Mouse (Mus musculus): ENCODE results near the gene Ccdc85c. TPM values are rescaled to one million over a fixed set of nuclear protein-coding genes. Genes with fewer than 3 reads are reported as not detected.

The Ccdc85c gene
- polyA plus RNA-seq, 1 experiment from 2014 or later: 7.7 TPM

DNA sequence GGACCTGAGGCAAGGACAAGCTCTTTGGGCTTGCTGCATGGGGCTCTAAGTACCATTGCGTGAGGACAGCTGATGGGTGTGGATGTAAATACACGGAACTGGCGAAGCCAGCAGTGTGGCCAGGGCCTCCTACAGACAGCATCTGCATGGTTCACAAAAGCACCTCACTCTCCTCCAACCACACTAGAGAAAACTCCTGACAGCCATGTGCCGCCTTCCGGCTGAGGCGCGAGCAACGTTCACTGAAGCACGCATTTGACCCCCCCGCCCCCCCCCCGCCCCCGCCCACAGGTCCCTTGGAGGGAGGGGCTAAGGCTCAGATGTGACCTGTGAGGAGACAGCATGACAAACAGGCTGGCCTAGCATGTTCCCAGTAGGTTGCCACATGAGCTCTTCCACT lies 70.2 kb downstream of the Ccdc85c start:
- peaks cover 11% of the 10 kb centered on the region for H3K4me1 ChIP-seq
- H3K9me3 ChIP-seq (replicated peaks): no peaks in the 10 kb centered on the region
- H3K4me2 ChIP-seq: no peak overlapping the region
- peaks cover 64% of the 10 kb centered on the region for H3K36me3 ChIP-seq
- H3K27me3 ChIP-seq: no peaks in the 10 kb centered on the region; the same call in 1 of the 2 replicates
- H3K9ac ChIP-seq: no peak overlapping the region
- 59% methylated on average over 12 of the region's 12 CpGs for WGBS
- H3K4me3 ChIP-seq (replicated peaks): no peak overlapping the region
- no peak for ATAC-seq (replicated peaks; ENCODE audit: low FRiP score)
- H3K27ac ChIP-seq: no peak overlapping the region

DNA sequence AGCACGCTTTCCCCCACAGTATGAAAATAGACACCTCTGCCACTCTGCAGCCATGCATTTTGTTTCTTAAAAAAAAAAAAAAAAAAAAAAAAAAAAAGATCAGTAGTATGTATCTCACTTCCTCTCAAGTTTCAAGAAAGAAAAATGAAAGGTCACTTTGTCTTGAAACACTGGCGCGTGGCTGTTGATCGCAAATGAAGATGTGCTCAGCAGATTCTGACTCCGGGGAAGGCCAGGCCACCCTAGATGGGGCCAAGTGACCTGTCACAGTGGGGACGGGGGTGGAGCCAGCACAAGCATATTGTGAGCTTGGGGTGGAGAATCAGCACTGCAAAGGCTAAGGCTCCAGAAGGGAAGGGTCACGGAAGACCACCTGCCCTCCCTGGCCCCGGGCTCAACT lies 71.3 kb downstream of the Ccdc85c start:
- Histone ChIP-seq H3K4me3 (replicated peaks) (no peak overlapping the region), H3K27ac (no peak overlapping the region), H3K9me3 (replicated peaks) (no peaks in the 10 kb centered on the region), H3K4me2 (no peak overlapping the region), H3K36me3 (peaks cover 75% of the 10 kb centered on the region), H3K27me3 (no peaks in the 10 kb centered on the region), H3K4me1 (peaks cover 2% of the 10 kb centered on the region), H3K9ac (no peak overlapping the region)
- ATAC-seq (replicated peaks; ENCODE audit: low FRiP score): no peak
- WGBS: 73% methylated on average over 8 of the region's 8 CpGs

DNA sequence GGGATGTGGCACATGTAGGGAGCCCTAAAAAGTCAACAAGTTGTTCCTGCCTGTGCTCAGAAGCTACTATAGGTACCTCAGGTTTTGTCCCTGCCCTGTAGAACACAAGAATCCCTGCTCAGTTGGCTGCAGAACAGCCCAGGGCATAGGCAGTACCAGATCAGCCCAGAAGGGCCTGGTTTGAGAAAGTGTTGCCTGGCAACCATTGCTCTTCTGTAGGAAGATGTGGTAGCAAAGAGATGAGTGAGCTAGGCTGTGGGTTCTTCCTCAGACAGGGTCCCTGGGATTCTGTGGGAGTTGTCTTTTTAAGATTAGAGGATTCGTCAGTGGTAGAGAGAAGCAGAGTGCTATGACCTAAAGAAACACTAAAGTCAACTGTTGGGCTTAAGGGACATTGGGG lies 75.1 kb downstream of the Ccdc85c start:
- Histone ChIP-seq H3K27ac (no peak overlapping the region), H3K4me2 (no peak overlapping the region), H3K9ac (no peak overlapping the region), H3K36me3 (peaks cover 98% of the 10 kb centered on the region), H3K27me3 (no peaks in the 10 kb centered on the region), H3K4me1 (no peaks in the 10 kb centered on the region), H3K4me3 (replicated peaks) (no peak overlapping the region), H3K9me3 (replicated peaks) (no peaks in the 10 kb centered on the region)
- 81% methylated on average over 1 of the region's 1 CpGs for WGBS
- no peak for ATAC-seq (replicated peaks; ENCODE audit: low FRiP score)

DNA sequence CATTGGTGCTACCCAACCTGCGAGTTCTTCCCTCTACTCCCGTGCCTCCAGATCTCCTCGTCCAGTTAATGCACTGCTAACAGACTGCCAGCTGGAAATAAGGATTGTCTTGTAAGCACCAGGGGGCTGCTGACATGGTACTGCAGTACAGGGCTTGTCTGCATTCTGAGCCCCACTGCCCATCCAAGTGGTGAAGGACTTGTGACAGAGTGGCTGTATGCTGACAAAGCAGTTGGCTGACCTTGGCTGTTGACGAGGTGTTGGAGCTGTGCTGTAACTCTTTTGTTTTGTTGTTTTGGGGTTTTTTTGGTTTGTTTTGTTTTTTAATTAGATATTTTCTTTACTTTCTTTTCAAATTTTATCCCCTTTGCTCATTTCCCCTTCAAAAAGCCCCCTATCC lies 76.8 kb downstream of the Ccdc85c start:
- Histone ChIP-seq H3K27me3 (no peaks in the 10 kb centered on the region), H3K4me2 (no peak overlapping the region), H3K9me3 (replicated peaks) (no peaks in the 10 kb centered on the region), H3K27ac (no peak overlapping the region), H3K9ac (no peak overlapping the region), H3K36me3 (peaks cover 99% of the 10 kb centered on the region), H3K4me1 (no peaks in the 10 kb centered on the region), H3K4me3 (replicated peaks) (no peak overlapping the region)
- ATAC-seq (replicated peaks; ENCODE audit: low FRiP score): no peak
- WGBS: 87% methylated on average over 4 of the region's 4 CpGs

DNA sequence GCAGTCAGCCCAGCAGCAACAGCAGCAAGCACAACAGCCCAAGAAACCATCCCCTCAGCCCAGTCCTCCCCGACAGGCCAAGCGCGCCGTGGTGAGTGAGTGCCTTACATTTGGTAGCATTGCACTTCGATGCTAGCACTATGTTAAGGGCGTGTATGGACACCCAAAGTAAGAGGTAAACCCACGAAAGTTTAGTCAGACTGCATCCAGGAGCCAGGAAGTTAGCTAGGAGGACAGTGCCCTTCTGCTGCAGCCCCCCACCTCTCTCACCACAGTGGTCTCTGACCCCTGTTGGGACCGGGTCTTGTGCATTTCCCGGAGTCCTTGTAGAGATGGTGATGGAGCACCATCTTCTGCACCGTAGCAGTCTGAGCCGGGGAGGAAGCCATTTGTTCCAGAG lies 79.5 kb downstream of the Ccdc85c start:
- H3K27me3 ChIP-seq: no peaks in the 10 kb centered on the region
- no peaks in the 10 kb centered on the region for H3K9me3 ChIP-seq (replicated peaks)
- no peak overlapping the region for H3K4me2 ChIP-seq
- H3K9ac ChIP-seq: no peak overlapping the region
- H3K27ac ChIP-seq: no peak overlapping the region
- H3K36me3 ChIP-seq: peaks cover 99% of the 10 kb centered on the region
- 95% methylated on average over 11 of the region's 11 CpGs for WGBS
- ATAC-seq (replicated peaks; ENCODE audit: low FRiP score): no peak
- H3K4me3 ChIP-seq (replicated peaks): no peak overlapping the region
- no peaks in the 10 kb centered on the region for H3K4me1 ChIP-seq

DNA sequence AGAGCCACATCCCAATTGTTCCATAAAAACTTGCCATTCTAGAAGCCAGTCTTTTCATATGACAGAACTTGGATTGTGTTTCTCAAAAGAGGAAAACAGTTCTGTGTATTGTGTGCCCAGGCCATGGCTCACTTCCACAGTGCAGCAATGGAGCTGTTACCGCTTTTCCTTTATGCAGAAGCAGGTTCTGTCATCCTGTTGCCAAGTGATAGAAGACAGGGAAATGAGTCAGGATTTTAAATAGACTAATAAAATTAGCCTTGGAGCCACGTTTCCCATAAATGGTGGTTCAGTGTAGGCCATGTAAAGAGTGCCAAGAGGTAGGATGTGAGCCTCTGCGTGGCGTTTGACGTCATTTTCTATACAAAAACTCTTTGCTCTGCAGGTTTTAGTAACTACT lies 81.3 kb downstream of the Ccdc85c start:
- ATAC-seq (replicated peaks; ENCODE audit: low FRiP score): no peak
- Histone ChIP-seq H3K4me2 (no peak overlapping the region), H3K4me1 (no peaks in the 10 kb centered on the region), H3K9me3 (replicated peaks) (no peaks in the 10 kb centered on the region), H3K27ac (no peak overlapping the region), H3K9ac (no peak overlapping the region), H3K27me3 (no peaks in the 10 kb centered on the region), H3K4me3 (replicated peaks) (no peak overlapping the region), H3K36me3 (peaks cover 98% of the 10 kb centered on the region)
- WGBS: 92% methylated on average over 5 of the region's 5 CpGs

DNA sequence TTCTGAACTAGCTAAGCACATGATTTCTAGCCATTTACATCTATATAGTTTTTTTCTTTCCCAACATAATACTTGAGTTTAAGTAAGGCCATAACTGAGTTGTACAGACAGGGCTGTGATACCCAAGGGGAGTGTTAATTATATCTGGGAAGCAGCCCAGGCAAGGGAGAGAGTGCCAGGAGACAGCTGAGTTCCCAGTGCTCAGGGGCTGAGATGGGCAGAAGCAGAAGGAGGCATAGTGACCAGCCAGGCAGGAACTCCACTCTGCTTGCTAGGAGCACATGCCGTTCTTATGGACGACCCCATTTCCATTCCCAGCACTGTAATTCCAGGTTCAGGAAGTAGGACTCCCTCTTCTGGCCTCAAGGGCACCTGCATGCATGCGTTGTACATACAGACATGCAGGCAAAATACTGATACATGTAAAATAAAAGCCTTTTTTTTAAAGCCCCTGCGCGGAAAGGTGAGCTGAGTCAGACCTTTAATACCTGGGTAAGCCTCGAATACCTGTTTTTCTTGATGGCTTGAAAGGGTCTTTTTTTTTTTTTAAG lies 87.6 kb downstream of the Ccdc85c start:
- Histone ChIP-seq H3K27me3 (no peaks in the 10 kb centered on the region), H3K4me1 (no peaks in the 10 kb centered on the region), H3K4me3 (replicated peaks) (no peak overlapping the region), H3K4me2 (no peak overlapping the region), H3K27ac (no peak overlapping the region), H3K9ac (no peak overlapping the region), H3K9me3 (replicated peaks) (no peaks in the 10 kb centered on the region), H3K36me3 (peaks cover 95% of the 10 kb centered on the region)
- no peak for ATAC-seq (replicated peaks; ENCODE audit: low FRiP score)
- WGBS: 86% methylated on average over 6 of the region's 6 CpGs

DNA sequence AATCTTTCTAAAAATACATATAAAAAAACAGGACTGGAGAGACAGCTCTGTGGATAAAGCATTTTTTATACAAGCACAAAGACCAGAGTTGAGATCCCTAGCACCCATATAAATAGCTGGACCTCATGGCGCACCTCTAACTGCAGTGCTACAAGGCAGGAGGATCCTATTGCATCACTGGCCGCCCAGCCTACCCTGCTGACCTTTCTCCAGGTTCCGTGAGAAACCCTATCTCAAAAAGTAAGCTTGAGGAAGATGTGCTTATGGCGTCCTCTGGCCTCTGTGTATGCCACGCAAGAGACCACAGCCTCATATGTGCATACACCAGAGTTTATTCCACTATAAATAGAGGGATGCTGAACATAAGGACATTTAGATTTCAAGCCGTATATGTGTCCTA lies 93.5 kb downstream of the Ccdc85c start:
- no peak overlapping the region for H3K27ac ChIP-seq
- no peak overlapping the region for H3K9ac ChIP-seq
- H3K27me3 ChIP-seq: no peaks in the 10 kb centered on the region
- peaks cover 20% of the 10 kb centered on the region for H3K4me1 ChIP-seq
- WGBS: 88% methylated on average over 6 of the region's 6 CpGs
- H3K4me3 ChIP-seq (replicated peaks): no peak overlapping the region
- peaks cover 48% of the 10 kb centered on the region for H3K36me3 ChIP-seq
- H3K9me3 ChIP-seq (replicated peaks): no peaks in the 10 kb centered on the region
- ATAC-seq (replicated peaks; ENCODE audit: low FRiP score): no peak
- no peak overlapping the region for H3K4me2 ChIP-seq

DNA sequence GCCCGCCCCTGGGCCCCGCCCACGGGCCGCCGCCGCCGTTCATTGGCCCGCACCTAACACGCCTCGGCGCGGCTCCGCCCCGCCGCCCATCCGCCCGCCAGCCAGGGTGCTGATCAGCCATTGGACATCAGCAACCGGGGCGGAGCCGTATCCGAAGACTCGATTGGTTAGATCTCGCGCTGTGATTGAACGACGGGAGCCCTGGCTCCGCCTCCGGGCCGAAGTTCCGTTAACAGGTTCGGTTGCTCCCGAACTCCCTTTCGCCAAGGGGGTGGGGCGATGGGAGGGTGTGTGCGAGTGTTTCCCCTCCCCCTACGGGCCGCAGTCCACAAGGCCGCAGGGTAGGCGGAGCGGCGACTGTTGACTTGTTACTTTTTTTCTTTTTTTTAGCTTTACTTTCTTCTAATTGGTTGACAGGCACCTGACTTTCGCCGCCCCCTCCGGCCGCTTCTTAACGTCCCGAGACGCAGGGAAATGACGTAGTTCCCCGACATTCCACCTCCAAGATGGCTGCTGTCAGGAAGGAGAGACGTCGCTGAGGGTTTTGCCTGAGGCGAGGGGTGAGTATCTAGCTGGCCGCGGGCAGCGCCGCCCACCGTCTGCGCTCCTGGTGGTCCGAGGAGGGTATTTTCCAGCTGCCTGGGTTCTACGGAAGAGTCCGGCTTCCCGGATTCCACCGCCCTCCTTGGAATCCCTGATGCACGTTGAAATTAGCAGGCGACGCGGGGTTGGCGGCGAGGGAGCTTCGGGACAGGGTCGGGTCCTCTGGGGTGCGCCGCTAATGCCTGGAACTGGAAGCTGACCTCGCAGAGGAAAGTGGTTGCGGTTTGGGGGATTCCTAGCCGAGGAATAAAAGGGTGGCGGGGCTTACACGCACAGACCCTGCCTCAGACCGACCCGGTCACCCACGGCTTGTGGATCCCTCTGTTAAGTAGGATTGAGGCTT lies 95.6 kb downstream of the Ccdc85c start, which contains the start of gene Ccnk:
Ccnk (plus strand) TSS at position 259 of the 946 bp plus-strand sequence.
- Histone ChIP-seq H3K4me2 (peak within 1 kb of the TSS; percentile 87), H3K27ac (peak within 1 kb of the TSS; percentile 91), H3K9ac (peak within 1 kb of the TSS; percentile 98), H3K9me3 (replicated peaks) (no peaks in the 10 kb centered on the region), H3K4me1 (peaks cover 30% of the 10 kb centered on the region), H3K36me3 (peaks cover 29% of the 10 kb centered on the region), H3K4me3 (replicated peaks) (peak within 1 kb of the TSS; percentile 100), H3K27me3 (no peaks in the 10 kb centered on the region)
- WGBS: under 1% methylated on average over 80 of the region's 82 CpGs
- ATAC-seq (replicated peaks; ENCODE audit: low FRiP score): peak; percentile 98

DNA sequence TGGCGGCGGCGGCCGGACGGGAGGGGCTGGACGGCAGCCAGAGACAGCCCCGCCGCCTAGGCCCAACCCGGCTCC lies 96.1 kb downstream of the Ccdc85c start, which contains the start of gene Setd3:
Setd3 (minus strand) TSS at position 69 of the 75 bp plus-strand sequence.
- 1% methylated on average over 9 of the region's 9 CpGs for WGBS
- Histone ChIP-seq H3K4me3 (replicated peaks) (peak within 1 kb of the TSS; percentile 100), H3K36me3 (peaks cover 24% of the 10 kb centered on the region), H3K4me1 (peaks cover 32% of the 10 kb centered on the region), H3K9ac (peak within 1 kb of the TSS; percentile 98), H3K27me3 (no peaks in the 10 kb centered on the region), H3K27ac (peak within 1 kb of the TSS; percentile 91), H3K9me3 (replicated peaks) (no peaks in the 10 kb centered on the region), H3K4me2 (peak within 1 kb of the TSS; percentile 87)
- ATAC-seq (replicated peaks; ENCODE audit: low FRiP score): no peak

DNA sequence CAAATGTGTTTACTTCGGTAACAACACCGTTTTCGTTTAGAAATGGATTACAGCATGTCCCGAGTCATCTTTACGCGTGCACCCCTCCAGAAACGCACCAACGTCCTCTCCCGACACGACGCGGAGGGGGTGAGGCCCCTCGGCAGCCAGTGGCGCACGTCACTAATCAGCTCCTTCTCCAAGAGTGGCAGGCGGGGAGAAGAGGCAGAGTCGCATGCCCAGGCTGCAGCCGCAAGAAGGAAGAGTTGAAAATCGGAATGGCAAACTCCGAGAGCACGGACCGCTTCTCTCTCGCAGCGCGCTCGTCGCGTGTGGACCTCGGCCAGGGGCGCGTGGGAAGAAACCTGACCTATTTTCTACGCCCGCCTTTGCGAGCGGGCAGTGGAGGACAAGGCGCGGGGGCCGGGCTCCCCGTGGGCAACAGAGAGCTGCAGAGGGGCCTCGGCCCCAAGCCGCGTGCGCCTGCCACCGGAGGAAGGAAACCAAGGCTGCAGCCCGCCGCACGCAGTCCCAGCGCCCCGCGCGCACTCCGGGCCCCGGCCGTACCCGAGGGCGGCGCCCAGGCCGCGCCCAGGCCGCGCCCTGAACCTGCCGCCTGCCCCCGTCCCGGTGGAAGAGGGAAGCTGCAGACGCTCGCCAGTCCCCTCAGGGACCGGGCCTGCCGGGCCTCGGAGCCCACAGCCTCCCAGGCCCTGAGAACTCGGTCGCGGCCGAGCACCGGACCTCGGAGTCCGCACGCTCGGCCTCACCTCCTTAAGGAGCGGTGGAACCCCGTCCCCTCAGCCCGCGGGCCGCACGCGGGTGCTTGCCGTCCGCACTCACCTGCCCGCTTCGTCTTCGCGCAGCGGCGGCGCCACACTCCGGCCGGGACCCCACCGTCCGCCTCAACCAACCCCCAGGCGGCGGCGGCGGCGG lies 96.6 kb downstream of the Ccdc85c start:
- WGBS: under 1% methylated on average over 92 of the region's 103 CpGs
- peaks cover 19% of the 10 kb centered on the region for H3K36me3 ChIP-seq

DNA sequence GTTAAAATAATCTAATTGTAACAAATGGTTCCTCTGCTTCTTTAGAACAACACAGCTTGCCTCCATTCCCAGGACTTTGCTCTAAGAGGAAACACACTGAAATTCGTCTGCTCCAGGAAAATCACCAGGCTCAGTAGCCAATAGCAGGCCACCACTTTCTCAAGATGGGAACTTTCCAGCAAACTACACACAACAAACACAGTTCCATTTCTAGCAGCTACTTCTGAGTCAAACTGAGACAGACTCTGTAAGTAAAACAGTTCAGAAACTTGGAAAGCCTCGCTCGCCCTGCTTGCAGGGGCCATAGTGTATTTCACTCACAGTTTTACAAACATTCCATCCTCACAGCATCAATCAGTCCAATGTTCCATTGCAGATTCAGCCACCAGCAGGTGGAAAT lies 98.9 kb downstream of the Ccdc85c start:
- H3K27ac ChIP-seq: no peak overlapping the region

More for the DNA sequence above, 96.6 kb downstream of the Ccdc85c start:
- Histone ChIP-seq H3K4me3 (replicated peaks) (peak overlapping the region; percentile 100), H3K9ac (peak overlapping the region; percentile 98), H3K27me3 (no peaks in the 10 kb centered on the region), H3K27ac (peak overlapping the region; percentile 91), H3K9me3 (replicated peaks) (no peaks in the 10 kb centered on the region), H3K4me1 (peaks cover 32% of the 10 kb centered on the region), H3K4me2 (peak overlapping the region; percentile 65)
- peak; percentile 59 for ATAC-seq (replicated peaks; ENCODE audit: low FRiP score)

More for the DNA sequence above, 98.9 kb downstream of the Ccdc85c start:
- 72% methylated on average over 3 of the region's 3 CpGs for WGBS
- no peaks in the 10 kb centered on the region for H3K9me3 ChIP-seq (replicated peaks)
- ATAC-seq (replicated peaks; ENCODE audit: low FRiP score): no peak
- H3K9ac ChIP-seq: no peak overlapping the region
- no peaks in the 10 kb centered on the region for H3K36me3 ChIP-seq
- H3K27me3 ChIP-seq: no peaks in the 10 kb centered on the region
- no peak overlapping the region for H3K4me3 ChIP-seq (replicated peaks)
- H3K4me1 ChIP-seq: peaks cover 49% of the 10 kb centered on the region
- no peak overlapping the region for H3K4me2 ChIP-seq
